Mouse (Mus musculus) liver, embryonic 11.5 days (tissue): ENCODE measurements around the gene Rtn3. TPM values are rescaled to one million over a fixed set of nuclear protein-coding genes. Genes with fewer than 3 reads are reported as not detected.

ENCODE experiments used
- ATAC-seq: fragments of 200-750 bp; cut with Nextera tagmentation; replicated peaks from 2 replicates; pipeline ENCODE4 v1.8.0; 2017; ENCODE audit warnings: moderate number of reproducible peaks, mild to moderate bottlenecking, moderate TSS enrichment, moderate library complexity; ENCODE audit not compliant: low FRiP score
- DNase-seq: peaks from one replicate; pipeline ENCODE4 v3.0.0-alpha.2; 2017; ENCODE audit warnings: low spot score
- H3K27ac ChIP-seq: fragments of 300-500 bp; sonication (generic); 2 replicates; pipeline ENCODE4 v1.5.1; 2014; ENCODE audit warnings: mild to moderate bottlenecking, low read depth, low read length, control low read depth
- H3K27me3 ChIP-seq: fragments of 300-500 bp; sonication (generic); replicated peaks from 2 replicates; pipeline ENCODE4 v1.6.1; 2014; ENCODE audit warnings: low read length, mixed read lengths; ENCODE audit not compliant: control insufficient read depth, insufficient read depth
- H3K36me3 ChIP-seq: fragments of 300-500 bp; sonication (generic); 2 replicates; pipeline ENCODE4 v1.6.1; 2014; ENCODE audit warnings: mild to moderate bottlenecking, low read length, moderate library complexity, mixed read lengths; ENCODE audit not compliant: control insufficient read depth, insufficient read depth
- H3K4me1 ChIP-seq: fragments of 300-500 bp; sonication (generic); replicated peaks from 2 replicates; pipeline ENCODE4 v1.6.1; 2014; ENCODE audit warnings: low read length, mixed read lengths; ENCODE audit not compliant: control insufficient read depth, insufficient read depth
- H3K4me2 ChIP-seq: fragments of 300-500 bp; sonication (generic); 2 replicates; pipeline ENCODE4 v1.6.1; 2014; ENCODE audit warnings: mild to moderate bottlenecking, control low read depth, moderate library complexity
- H3K4me3 ChIP-seq: fragments of 300-500 bp; sonication (generic); 2 replicates; pipeline ENCODE4 v1.5.1; 2014; ENCODE audit warnings: low read depth, low read length, control low read depth
- H3K9ac ChIP-seq: fragments of 300-500 bp; sonication (generic); 2 replicates; pipeline ENCODE4 v1.6.1; 2014; ENCODE audit warnings: low read depth, low read length, control low read depth
- H3K9me3 ChIP-seq: fragments of 300-500 bp; sonication (generic); 2 replicates; pipeline ENCODE4 v1.6.1; 2016; ENCODE audit warnings: low read length, inconsistent platforms, mixed read lengths; ENCODE audit not compliant: control insufficient read depth
- WGBS: fragments of 180-500 bp; shearing (Covaris S2); extraction: QIAGEN DNeasy Blood & Tissue Kit; methylation state at CpG from one replicate; pipeline ENCODE4 v1.1.7; 2014; 5-methylcytosine and 5-hydroxymethylcytosine counted together
- microRNA-seq: library from miRNA; unstranded; fragments of <30 nt; microRNA quantifications from one replicate; pipeline ENCODE4, GENCODE M21; 2017; ENCODE audit warnings: borderline number of aligned reads
- polyA plus RNA-seq: library from polyadenylated mRNA; unstranded; fragments of >200 nt; fragmentation: Nextera tagmentation; extraction: Ambion mirVana; gene quantifications from 2 replicates; pipeline ENCODE4 v1.2.1, GENCODE M21; 2014

Rtn3 gene
- polyA plus RNA-seq, 1 experiment from 2014 or later: 77.3 TPM

DNA sequence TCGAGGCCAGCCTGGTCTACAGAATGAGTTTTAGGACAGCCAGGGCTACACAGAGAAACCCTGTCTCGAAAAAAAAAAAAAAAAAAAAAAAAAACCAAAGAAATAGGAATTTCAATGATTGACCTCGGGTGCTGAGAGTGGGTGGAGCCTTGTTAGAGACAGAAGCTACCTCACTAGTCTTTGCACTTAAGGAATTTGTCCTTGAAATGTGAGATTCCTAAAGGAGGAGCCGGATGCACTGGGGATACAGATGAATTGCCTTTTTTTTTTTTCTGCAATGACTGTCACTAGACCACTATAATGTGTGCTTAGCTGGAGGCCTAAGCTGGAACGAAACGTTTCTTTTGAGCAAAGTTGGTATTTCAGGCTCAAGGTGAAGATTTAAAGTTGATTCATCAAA is 94.6 kb downstream of the Rtn3 start:
- Histone ChIP-seq H3K9ac (no peak overlapping the region), H3K27me3 (no peaks in the 10 kb centered on the region), H3K9me3 (peaks cover 7% of the 10 kb centered on the region; the same call in 1 of the 2 replicates), H3K27ac (no peak overlapping the region), H3K4me3 (no peak overlapping the region), H3K4me1 (peaks cover under 1% of the 10 kb centered on the region), H3K4me2 (no peak overlapping the region), H3K36me3 (no peaks in the 10 kb centered on the region)
- no peak for DNase-seq
- 77% methylated on average over 6 of the region's 6 CpGs for WGBS
- ATAC-seq: no peak

DNA sequence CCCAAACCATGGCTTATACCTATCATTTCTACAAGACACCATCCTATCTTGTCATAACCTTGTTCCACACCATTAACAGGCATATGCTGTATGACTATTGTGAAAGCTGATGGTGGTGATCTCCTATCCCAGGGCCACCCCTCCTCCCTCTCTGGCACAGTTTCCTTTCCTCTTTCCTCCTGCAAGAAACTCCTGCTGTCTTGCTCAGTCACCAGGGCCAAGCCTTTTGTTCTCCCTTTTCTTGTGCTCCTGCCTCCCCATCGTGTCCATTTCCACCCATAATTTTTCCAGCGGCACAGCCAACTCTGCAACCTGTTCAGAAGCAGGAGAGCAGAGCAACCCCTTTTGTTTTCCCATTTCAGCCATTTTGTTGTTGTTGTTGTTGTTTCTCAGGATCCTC is 97.0 kb downstream of the Rtn3 start:
- no peak overlapping the region for H3K4me3 ChIP-seq
- H3K27ac ChIP-seq: no peak overlapping the region
- H3K27me3 ChIP-seq: no peaks in the 10 kb centered on the region
- ATAC-seq: no peak
- peaks cover 6% of the 10 kb centered on the region; the same call in 1 of the 2 replicates for H3K9me3 ChIP-seq
- no peak overlapping the region for H3K4me2 ChIP-seq
- WGBS: 71% methylated on average over 2 of the region's 2 CpGs
- DNase-seq: no peak
- no peaks in the 10 kb centered on the region for H3K36me3 ChIP-seq
- peaks cover 7% of the 10 kb centered on the region for H3K4me1 ChIP-seq
- H3K9ac ChIP-seq: no peak overlapping the region

DNA sequence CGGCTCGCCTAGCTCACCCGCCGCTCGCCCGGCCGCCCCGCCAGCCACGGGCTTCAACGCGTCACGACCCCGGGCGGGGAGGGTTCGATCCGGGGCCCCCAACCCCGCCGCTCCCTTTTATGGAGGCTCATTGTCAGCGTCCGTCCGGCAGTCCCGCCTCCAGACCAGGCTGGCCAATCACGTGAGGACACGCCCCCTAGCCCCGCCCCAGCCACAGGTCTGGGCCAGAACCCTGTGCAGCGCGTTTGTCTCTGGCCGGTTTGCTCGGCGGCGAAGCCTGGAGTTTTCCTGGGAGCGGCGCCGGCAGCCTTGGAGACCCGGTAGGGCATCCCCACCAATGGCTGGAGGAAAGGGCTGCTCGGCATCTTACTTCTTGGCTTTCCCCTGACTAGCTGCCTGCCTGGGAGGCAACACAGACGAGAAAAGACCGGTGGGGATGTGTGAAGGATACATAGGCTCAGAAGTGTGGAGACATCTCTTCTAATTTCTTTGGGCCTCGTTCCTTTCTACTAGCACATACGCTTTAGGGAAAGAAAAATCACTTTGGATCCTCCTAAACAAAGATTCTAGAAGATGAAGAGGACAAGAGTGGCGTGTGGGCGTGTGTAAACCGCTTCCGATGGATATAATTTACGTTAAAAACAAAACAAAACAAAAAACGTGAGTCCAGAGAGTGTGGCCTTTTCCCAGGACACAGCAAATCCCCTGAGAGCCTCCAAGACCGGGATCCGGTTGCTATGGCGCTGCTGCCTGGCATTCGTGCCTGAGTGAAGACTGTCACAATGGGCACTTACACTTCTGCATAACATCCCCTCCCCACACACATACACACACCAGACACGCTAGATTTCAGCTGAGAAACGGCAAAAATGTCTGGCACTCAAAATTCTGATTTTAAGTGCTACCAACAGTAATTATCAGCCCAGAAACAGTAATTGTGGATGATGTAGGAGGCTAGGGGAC is 99.9 kb downstream of the Rtn3 start, which contains the start of gene Spindoc:
TSS of gene Spindoc (minus strand) at position 92 of the 963 bp plus-strand sequence.
- WGBS: 3% methylated on average over 52 of the region's 52 CpGs

DNA sequence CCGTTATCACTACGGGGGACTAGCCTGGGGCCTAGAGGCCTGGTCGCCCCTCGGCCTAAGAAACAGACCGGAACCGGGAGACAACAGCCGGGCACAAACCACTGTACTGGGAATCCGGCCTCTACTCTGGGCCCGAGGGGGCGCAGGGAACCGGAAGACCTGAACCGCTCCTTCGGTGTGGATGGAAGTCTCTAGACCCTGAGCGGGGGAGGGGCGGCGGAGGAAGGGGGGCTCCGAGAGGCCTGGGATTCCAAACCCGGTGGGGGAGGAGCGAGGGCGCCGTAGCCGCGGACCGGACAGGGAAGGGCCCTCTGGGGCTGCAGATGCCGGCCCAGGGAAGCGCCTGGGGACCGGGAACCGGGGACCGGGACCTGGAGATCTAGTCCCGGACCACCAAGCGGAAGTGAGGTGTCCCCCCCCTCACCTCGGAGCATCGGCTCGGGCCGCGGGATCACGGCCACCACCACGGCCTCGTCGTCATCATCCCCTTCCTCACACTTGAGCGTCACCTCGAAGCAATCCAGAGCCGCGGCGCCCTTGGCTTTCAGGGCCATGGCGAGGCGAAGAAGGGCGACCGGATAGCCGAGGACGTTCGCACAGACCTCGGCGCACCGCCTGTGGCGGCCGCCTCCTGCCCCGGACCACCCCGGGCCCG is 100.7 kb downstream of the Rtn3 start:
- Histone ChIP-seq H3K9me3 (no peaks in the 10 kb centered on the region), H3K36me3 (no peaks in the 10 kb centered on the region), H3K4me1 (peaks cover 11% of the 10 kb centered on the region), H3K9ac (peak overlapping the region; percentile 89), H3K4me3 (peak overlapping the region; percentile 81), H3K27ac (peak overlapping the region; percentile 65), H3K4me2 (peak overlapping the region; percentile 94), H3K27me3 (no peaks in the 10 kb centered on the region)
- WGBS: 1% methylated on average over 60 of the region's 60 CpGs
- DNase-seq: peak; percentile 77
- peak; percentile 37 for ATAC-seq

More for the DNA sequence above, 99.9 kb downstream of the Rtn3 start, which contains the start of gene Spindoc:
- H3K4me3 ChIP-seq: peak within 1 kb of the TSS; percentile 81
- ATAC-seq (peak; percentile 99), DNase-seq (peak; percentile 97)
- H3K4me2 ChIP-seq: peak within 1 kb of the TSS; percentile 94
- H3K27ac ChIP-seq: peak within 1 kb of the TSS; percentile 65
- H3K9me3 ChIP-seq: no peaks in the 10 kb centered on the region
- no peaks in the 10 kb centered on the region for H3K27me3 ChIP-seq
- peaks cover 7% of the 10 kb centered on the region for H3K4me1 ChIP-seq
- peak within 1 kb of the TSS; percentile 89 for H3K9ac ChIP-seq
- no peaks in the 10 kb centered on the region for H3K36me3 ChIP-seq

DNA sequence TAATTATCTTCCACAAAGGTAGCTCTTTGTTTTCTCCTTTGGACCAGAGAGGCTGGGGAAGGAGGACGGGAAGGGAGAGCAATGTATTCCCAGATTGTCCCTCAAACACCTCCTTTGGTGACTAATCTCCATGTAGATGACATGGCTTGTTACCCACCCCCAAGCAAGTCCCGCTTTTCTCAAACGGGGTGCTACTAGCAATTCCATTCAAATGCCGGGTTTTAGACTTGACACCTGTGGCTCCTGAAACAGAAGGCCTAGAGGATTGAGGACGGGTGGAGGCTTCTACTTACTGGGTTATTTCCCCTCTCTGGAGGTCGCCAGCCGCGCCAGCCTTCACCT is 101.2 kb downstream of the Rtn3 start:
- Histone ChIP-seq H3K27me3 (no peaks in the 10 kb centered on the region), H3K9me3 (no peaks in the 10 kb centered on the region), H3K4me2 (peak overlapping the region; percentile 94), H3K27ac (no peak overlapping the region), H3K9ac (peak overlapping the region; percentile 89), H3K4me3 (peak overlapping the region; percentile 81), H3K4me1 (peaks cover 11% of the 10 kb centered on the region), H3K36me3 (no peaks in the 10 kb centered on the region)
- ATAC-seq (no peak), DNase-seq (no peak)
- 8% methylated on average over 8 of the region's 8 CpGs for WGBS

DNA sequence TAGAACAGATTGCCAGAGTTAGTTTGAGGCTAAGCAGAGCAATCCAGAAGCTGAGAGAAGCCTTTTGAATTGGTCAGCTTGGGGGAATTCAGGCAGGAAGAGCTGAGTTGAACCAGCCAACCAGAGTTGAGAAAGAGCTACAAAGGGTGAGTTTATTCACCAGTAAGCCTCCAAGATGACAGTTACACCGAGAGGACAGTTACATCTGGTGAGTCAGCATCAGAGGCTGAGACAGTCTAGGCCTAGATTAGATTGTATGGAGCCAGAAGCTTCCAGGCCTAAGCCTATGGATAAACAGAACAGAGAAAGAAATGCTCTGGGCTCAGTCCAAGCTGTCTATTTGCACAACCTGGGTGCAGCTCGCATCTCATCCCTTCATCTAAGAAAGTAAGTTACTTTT is 105.4 kb downstream of the Rtn3 start:
- DNase-seq: no peak
- WGBS: 63% methylated on average over 2 of the region's 2 CpGs

More for the DNA sequence above, 105.4 kb downstream of the Rtn3 start:
- Histone ChIP-seq H3K9me3 (no peaks in the 10 kb centered on the region), H3K4me3 (no peak overlapping the region), H3K4me2 (no peak overlapping the region), H3K4me1 (0 out of 2 replicates have a peak, but pooled peaks cover 8% of the 10 kb centered on the region), H3K9ac (no peak overlapping the region), H3K36me3 (peaks cover 23% of the 10 kb centered on the region), H3K27me3 (no peaks in the 10 kb centered on the region), H3K27ac (no peak overlapping the region)
- ATAC-seq: no peak

Small RNAs within 50 kb of the gene (microRNA-seq; reads per million reads assigned to microRNA genes)
- gene Mir6991: 2.8 reads per million

Other genes starting within 250 kb of the Rtn3 start
- gene Naa40, start 242.1 kb downstream of the Rtn3 start, polyA plus RNA-seq: 70.7 and 76.0 TPM in 2 replicates
- 7.5 and 8.7 TPM in 2 replicates for gene Rcor2, start 216.0 kb downstream of the Rtn3 start, polyA plus RNA-seq
- 45.3 and 50.3 TPM in 2 replicates for gene Mark2, start 141.4 kb downstream of the Rtn3 start, polyA plus RNA-seq
- gene Spindoc, start 100.3 kb downstream of the Rtn3 start, polyA plus RNA-seq: 16.2 and 16.7 TPM in 2 replicates
- 3.5 and 4.8 TPM in 2 replicates for gene 2700081O15Rik, start 65.7 kb downstream of the Rtn3 start, polyA plus RNA-seq
- gene Atl3, start 10.8 kb upstream of the Rtn3 start, polyA plus RNA-seq: 10.7 and 11.2 TPM in 2 replicates
- 16.0 TPM in 2 replicates for gene Pla2g16, start 74.2 kb upstream of the Rtn3 start, polyA plus RNA-seq
- not detected in 2 replicates for gene Lgals12, start 123.9 kb upstream of the Rtn3 start, polyA plus RNA-seq
- not detected in 2 replicates for gene Hrasls5, start 129.3 kb upstream of the Rtn3 start, polyA plus RNA-seq
- not detected in 2 replicates for gene Slc22a19, start 228.0 kb upstream of the Rtn3 start, polyA plus RNA-seq